Mouse (Mus musculus) lung, embryonic 16.5 days (tissue): Measurements from ENCODE around the gene Cox14. TPM values are rescaled to one million over a fixed set of nuclear protein-coding genes. Genes with fewer than 3 reads are reported as not detected.

Experiments
- ATAC-seq: fragments of 200-750 bp; cut with Nextera tagmentation; 2 replicates; pipeline ENCODE4 v1.8.0; 2017; ENCODE audit warnings: low read depth, mild to moderate bottlenecking, moderate library complexity
- H3K27ac ChIP-seq: fragments of 300-500 bp; sonication (generic); 2 replicates; pipeline ENCODE4 v1.5.1; 2014; ENCODE audit warnings: mild to moderate bottlenecking, control low read depth, low read length
- H3K27me3 ChIP-seq: fragments of 300-500 bp; sonication (generic); 2 replicates; pipeline ENCODE4 v1.6.1; 2014; ENCODE audit warnings: low read depth, low read length, mixed read lengths; ENCODE audit not compliant: control insufficient read depth, insufficient read depth
- H3K36me3 ChIP-seq: fragments of 300-500 bp; sonication (generic); 2 replicates; pipeline ENCODE4 v1.6.1; 2014; ENCODE audit warnings: low read length; ENCODE audit not compliant: control insufficient read depth, insufficient read depth
- H3K4me1 ChIP-seq: fragments of 300-500 bp; sonication (generic); replicated peaks from 2 replicates; pipeline ENCODE4 v1.6.1; 2014; ENCODE audit warnings: low read length, mixed read lengths; ENCODE audit not compliant: control insufficient read depth, insufficient read depth
- H3K4me2 ChIP-seq: fragments of 300-500 bp; sonication (generic); 2 replicates; pipeline ENCODE4 v1.6.1; 2014; ENCODE audit warnings: low read depth, low read length, control low read depth
- H3K4me3 ChIP-seq: fragments of 300-500 bp; sonication (generic); 2 replicates; pipeline ENCODE4 v1.5.1; 2014; ENCODE audit warnings: mild to moderate bottlenecking, low read length, control low read depth
- H3K9ac ChIP-seq: fragments of 300-500 bp; sonication (generic); 2 replicates; pipeline ENCODE4 v1.6.1; 2014; ENCODE audit warnings: low read length, control low read depth
- H3K9me3 ChIP-seq: fragments of 300-500 bp; sonication (generic); 2 replicates; pipeline ENCODE4 v1.6.1; 2016; ENCODE audit warnings: low read length; ENCODE audit not compliant: control insufficient read depth
- WGBS: fragments of 180-500 bp; shearing (Covaris S2); extraction: QIAGEN DNeasy Blood & Tissue Kit; methylation state at CpG from one replicate; pipeline ENCODE4 v1.1.7; 2014; 5-methylcytosine and 5-hydroxymethylcytosine counted together
- polyA plus RNA-seq: library from polyadenylated mRNA; unstranded; fragments of >200 nt; fragmentation: Nextera tagmentation; extraction: Ambion mirVana; gene quantifications from 2 replicates; pipeline ENCODE4 v1.2.1, GENCODE M21; 2015

Gene Cox14
- polyA plus RNA-seq, 1 experiment from 2014 or later, result 148 TPM

GRCm38 (mm10) chr15:99729056-99729783 lies 3.8 kb downstream of the Cox14 start:
- Histone ChIP-seq H3K27ac (no peak overlapping the region), H3K4me1 (peaks cover 12% of the 10 kb centered on the region), H3K9ac (no peak overlapping the region), H3K36me3 (peaks cover 20% of the 10 kb centered on the region), H3K27me3 (no peaks in the 10 kb centered on the region), H3K9me3 (peaks cover 6% of the 10 kb centered on the region), H3K4me3 (no peak overlapping the region), H3K4me2 (no peak overlapping the region)
- WGBS, result 95% methylated on average over 3 of the region's 4 CpGs
- no peak for ATAC-seq

- WGBS, result 88% methylated on average over 2 of the region's 2 CpGs
- no peaks in the 10 kb centered on the region for H3K27me3 ChIP-seq
- peaks cover 6% of the 10 kb centered on the region for H3K9me3 ChIP-seq
These were observed 5.7 kb downstream of the Cox14 start for GRCm38 (mm10) chr15:99731167-99731566.

GRCm38 (mm10) chr15:99731678-99732077 lies 6.3 kb downstream of the Cox14 start:
- H3K36me3 ChIP-seq, result peaks cover 29% of the 10 kb centered on the region
- 91% methylated on average over 3 of the region's 3 CpGs for WGBS
- no peak for ATAC-seq
- H3K9ac ChIP-seq, result no peak overlapping the region
- peaks cover under 1% of the 10 kb centered on the region for H3K4me1 ChIP-seq
- no peaks in the 10 kb centered on the region for H3K27me3 ChIP-seq
- H3K4me2 ChIP-seq, result no peak overlapping the region
- H3K4me3 ChIP-seq, result no peak overlapping the region
- peaks cover 6% of the 10 kb centered on the region for H3K9me3 ChIP-seq
- H3K27ac ChIP-seq, result no peak overlapping the region

More at GRCm38 (mm10) chr15:99731167-99731566, 5.7 kb downstream of the Cox14 start:
- ATAC-seq, result no peak
- no peak overlapping the region for H3K27ac ChIP-seq
- H3K9ac ChIP-seq, result no peak overlapping the region
- H3K36me3 ChIP-seq, result peaks cover 28% of the 10 kb centered on the region
- peaks cover 4% of the 10 kb centered on the region for H3K4me1 ChIP-seq
- no peak overlapping the region for H3K4me3 ChIP-seq
- H3K4me2 ChIP-seq, result no peak overlapping the region

- Histone ChIP-seq H3K4me1 (no peaks in the 10 kb centered on the region), H3K27ac (no peak overlapping the region), H3K9ac (no peak overlapping the region), H3K36me3 (peaks cover 32% of the 10 kb centered on the region), H3K27me3 (no peaks in the 10 kb centered on the region), H3K9me3 (peaks cover 6% of the 10 kb centered on the region), H3K4me3 (no peak overlapping the region), H3K4me2 (no peak overlapping the region)
- no peak for ATAC-seq
- WGBS, result 96% methylated on average over 5 of the region's 5 CpGs
These were observed 7.8 kb downstream of the Cox14 start for GRCm38 (mm10) chr15:99733186-99733585.

GRCm38 (mm10) chr15:99735631-99736030 lies 10.2 kb downstream of the Cox14 start:
- Histone ChIP-seq H3K27ac (no peak overlapping the region), H3K27me3 (no peaks in the 10 kb centered on the region), H3K9me3 (no peaks in the 10 kb centered on the region), H3K9ac (no peak overlapping the region), H3K4me1 (no peaks in the 10 kb centered on the region), H3K4me2 (no peak overlapping the region), H3K36me3 (peaks cover 27% of the 10 kb centered on the region), H3K4me3 (no peak overlapping the region)
- no peak for ATAC-seq
- 79% methylated on average over 2 of the region's 2 CpGs for WGBS

GRCm38 (mm10) chr15:99736675-99737074 lies 11.3 kb downstream of the Cox14 start:
- Histone ChIP-seq H3K36me3 (peaks cover 30% of the 10 kb centered on the region), H3K27me3 (no peaks in the 10 kb centered on the region), H3K4me1 (no peaks in the 10 kb centered on the region), H3K4me3 (no peak overlapping the region), H3K27ac (no peak overlapping the region), H3K9ac (no peak overlapping the region), H3K4me2 (no peak overlapping the region), H3K9me3 (no peaks in the 10 kb centered on the region)
- no peak for ATAC-seq
- 87% methylated on average over 11 of the region's 11 CpGs for WGBS

GRCm38 (mm10) chr15:99740229-99740628 lies 14.8 kb downstream of the Cox14 start:
- H3K9me3 ChIP-seq, result no peaks in the 10 kb centered on the region
- no peak overlapping the region for H3K9ac ChIP-seq
- WGBS, result 98% methylated on average over 4 of the region's 4 CpGs
- no peaks in the 10 kb centered on the region for H3K27me3 ChIP-seq
- H3K4me3 ChIP-seq, result no peak overlapping the region
- H3K27ac ChIP-seq, result no peak overlapping the region
- no peak for ATAC-seq
- H3K4me2 ChIP-seq, result no peak overlapping the region
- peaks cover 27% of the 10 kb centered on the region for H3K36me3 ChIP-seq
- no peaks in the 10 kb centered on the region for H3K4me1 ChIP-seq

- no peak overlapping the region for H3K4me2 ChIP-seq
- no peak overlapping the region for H3K4me3 ChIP-seq
- no peaks in the 10 kb centered on the region for H3K27me3 ChIP-seq
- no peak for ATAC-seq
- 0 out of 2 replicates have a peak, but pooled peaks cover 2% of the 10 kb centered on the region for H3K36me3 ChIP-seq
- no peak overlapping the region for H3K9ac ChIP-seq
- no peaks in the 10 kb centered on the region for H3K9me3 ChIP-seq
- 50% methylated on average over 3 of the region's 3 CpGs for WGBS
- H3K27ac ChIP-seq, result no peak overlapping the region
- H3K4me1 ChIP-seq, result no peaks in the 10 kb centered on the region
These were observed 28.8 kb downstream of the Cox14 start for GRCm38 (mm10) chr15:99754204-99754603.

GRCm38 (mm10) chr15:99767467-99767866 lies 42.0 kb downstream of the Cox14 start:
- Histone ChIP-seq H3K9me3 (no peaks in the 10 kb centered on the region), H3K9ac (no peak overlapping the region), H3K27me3 (no peaks in the 10 kb centered on the region), H3K36me3 (no peaks in the 10 kb centered on the region), H3K4me1 (peaks cover 4% of the 10 kb centered on the region; the same call in 1 of the 2 replicates), H3K27ac (no peak overlapping the region), H3K4me3 (no peak overlapping the region), H3K4me2 (no peak overlapping the region)
- no peak for ATAC-seq
- whole genome bisulfite sequencing, result 94% methylated on average over 4 of the region's 4 CpGs
